Mouse (Mus musculus) adrenal gland, postnatal 10 days (tissue): ENCODE measurements at regions not wholly inside any gene's neighbourhood (a gene's known extent, or its start where the extent isn't known, plus 50 kb on each side); places are given as distances from the start of the nearest gene placed in this dataset.

Experiments
- DNase-seq: peaks from one replicate; pipeline ENCODE4 v3.0.0; 2021; ENCODE audit warnings: mixed read lengths

- DNase-seq: no peak
Observed at GRCm38 (mm10) chr3:126293645-126294044, 69.8 kb upstream of the Arsj start.

GRCm38 (mm10) chr3:126295932-126296331 is 67.6 kb upstream of the Arsj start:
- DNase-seq: no peak

- DNase-seq: no peak
Observed at GRCm38 (mm10) chr3:126299257-126299656, 64.2 kb upstream of the Arsj start.

GRCm38 (mm10) chr3:126308303-126308702 is 55.2 kb upstream of the Arsj start:
- no peak for DNase-seq
